Mouse (Mus musculus): ENCODE measurements at regions not wholly inside any gene's neighbourhood (a gene's known extent, or its start where the extent isn't known, plus 50 kb on each side); places are given as distances from the start of the nearest gene placed in this dataset.

DNA sequence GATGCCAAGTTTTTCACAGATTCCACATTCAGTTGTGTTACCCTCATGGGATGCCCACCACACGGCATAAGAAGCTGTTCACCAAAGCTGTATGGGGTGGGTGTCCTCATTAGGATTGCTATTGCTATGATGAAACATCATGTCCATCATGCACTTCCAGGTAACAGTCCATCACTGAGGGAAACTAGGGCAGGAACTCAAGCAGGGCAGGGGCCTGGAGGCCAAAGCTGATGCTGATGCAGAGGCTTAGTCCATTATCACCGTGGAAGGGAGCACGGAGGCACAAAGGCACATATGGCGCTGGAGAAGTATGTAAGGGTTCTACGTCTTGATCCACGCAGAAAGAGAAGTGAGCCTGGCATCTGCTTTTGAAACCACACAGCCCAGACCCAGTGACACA is 97.4 kb upstream of the Jade1 start:
- Histone ChIP-seq H3K4me3 (ENCODE audit: insufficient read depth, poor library complexity, severe bottlenecking) (no peak overlapping the region), H3K79me2 (ENCODE audit: control insufficient read depth, insufficient read depth) (no peaks in the 10 kb centered on the region), H3K79me3 (ENCODE audit: low read depth) (no peaks in the 10 kb centered on the region), H3ac (ENCODE audit: control insufficient read depth, insufficient read length, low read depth) (no peak overlapping the region), H3K36me3 (ENCODE audit: control insufficient read depth, insufficient read depth) (no peaks in the 10 kb centered on the region), H3K27me3 (ENCODE audit: control insufficient read depth, insufficient read depth, insufficient read length) (no peaks in the 10 kb centered on the region)
- TF ChIP-seq MYOG (IDR thresholded peaks at IDR 0.05; ENCODE audit: control insufficient read depth, extremely low read depth, insufficient read length) = no peak
- TF ChIP-seq MAX (IDR thresholded peaks at IDR 0.05) = no peak
- no peak for TF ChIP-seq CTCF (IDR thresholded peaks at IDR 0.05; ENCODE audit: control insufficient read depth, insufficient read depth, insufficient read length)
- TF ChIP-seq USF1 (IDR thresholded peaks at IDR 0.05; ENCODE audit: low read depth) = no peak
- TF ChIP-seq MYOD1 (IDR thresholded peaks at IDR 0.05; ENCODE audit: control insufficient read depth, insufficient read length, low read depth) = no peak
- TF ChIP-seq FOSL1 (IDR thresholded peaks at IDR 0.05; ENCODE audit: insufficient read depth, low read length, poor library complexity, severe bottlenecking) = no peak
- no peak for TF ChIP-seq CEBPB (IDR thresholded peaks at IDR 0.05; ENCODE audit: low read depth)

DNA sequence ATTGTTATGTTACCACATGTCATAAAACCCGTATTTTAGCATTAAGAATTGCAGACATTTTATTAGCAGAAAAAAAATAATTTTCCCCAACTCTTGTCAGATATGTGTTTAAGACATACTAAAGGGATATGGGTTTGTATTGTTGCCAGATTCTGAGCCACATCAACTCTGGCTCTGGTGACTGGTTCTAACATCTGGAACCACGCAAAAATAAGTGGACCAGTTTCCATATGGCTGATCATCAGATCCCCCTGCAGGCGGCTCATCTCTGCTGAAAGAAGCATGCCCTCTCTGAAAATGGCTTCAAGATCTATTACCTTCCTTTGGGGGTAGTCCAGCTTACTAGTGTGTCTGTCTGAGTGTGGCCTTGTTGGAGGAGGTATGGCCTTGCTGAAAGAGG is 102.0 kb upstream of the Jade1 start:
- Histone ChIP-seq H3ac (ENCODE audit: control insufficient read depth, insufficient read length, low read depth) (no peak overlapping the region), H3K79me3 (ENCODE audit: low read depth) (no peaks in the 10 kb centered on the region), H3K79me2 (ENCODE audit: control insufficient read depth, insufficient read depth) (no peaks in the 10 kb centered on the region), H3K36me3 (ENCODE audit: control insufficient read depth, insufficient read depth) (no peaks in the 10 kb centered on the region), H3K27me3 (ENCODE audit: control insufficient read depth, insufficient read depth, insufficient read length) (no peaks in the 10 kb centered on the region), H3K4me3 (ENCODE audit: insufficient read depth, poor library complexity, severe bottlenecking) (no peak overlapping the region)
- TF ChIP-seq CTCF (IDR thresholded peaks at IDR 0.05; ENCODE audit: control insufficient read depth, insufficient read depth, insufficient read length) (no peak), MYOG (IDR thresholded peaks at IDR 0.05; ENCODE audit: control insufficient read depth, extremely low read depth, insufficient read length) (no peak)

DNA sequence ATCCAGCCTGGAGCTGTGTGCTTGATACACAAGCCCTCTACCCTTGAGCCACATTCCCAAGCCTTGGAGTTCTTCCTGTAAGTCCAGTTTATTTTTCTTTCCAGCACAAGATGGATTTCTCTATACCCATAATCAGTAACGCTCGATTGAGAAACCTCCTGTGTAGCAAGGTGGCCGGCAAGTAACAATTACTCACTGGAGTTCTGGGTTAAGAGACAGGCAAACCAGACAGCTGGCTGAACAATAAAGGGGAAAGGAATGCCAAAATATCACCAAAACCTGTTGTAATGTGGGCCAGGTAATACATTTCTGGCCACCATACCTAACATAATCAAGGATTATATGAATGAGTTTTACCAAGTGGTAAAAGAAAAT is 102.8 kb upstream of the Jade1 start:
- Histone ChIP-seq H3K27me3 (ENCODE audit: control insufficient read depth, insufficient read depth, insufficient read length) (no peaks in the 10 kb centered on the region), H3K79me3 (ENCODE audit: low read depth) (no peaks in the 10 kb centered on the region), H3K4me3 (ENCODE audit: insufficient read depth, poor library complexity, severe bottlenecking) (no peak overlapping the region), H3K36me3 (ENCODE audit: control insufficient read depth, insufficient read depth) (no peaks in the 10 kb centered on the region), H3ac (ENCODE audit: control insufficient read depth, insufficient read length, low read depth) (no peak overlapping the region), H3K79me2 (ENCODE audit: control insufficient read depth, insufficient read depth) (no peaks in the 10 kb centered on the region)
- TF ChIP-seq MAX (IDR thresholded peaks at IDR 0.05) (no peak), MYOD1 (IDR thresholded peaks at IDR 0.05; ENCODE audit: control insufficient read depth, insufficient read length, low read depth) (no peak), CEBPB (IDR thresholded peaks at IDR 0.05; ENCODE audit: low read depth) (no peak), MYOG (IDR thresholded peaks at IDR 0.05; ENCODE audit: control insufficient read depth, extremely low read depth, insufficient read length) (no peak), USF1 (IDR thresholded peaks at IDR 0.05; ENCODE audit: low read depth) (no peak), CTCF (IDR thresholded peaks at IDR 0.05; ENCODE audit: control insufficient read depth, insufficient read depth, insufficient read length) (no peak), FOSL1 (IDR thresholded peaks at IDR 0.05; ENCODE audit: insufficient read depth, low read length, poor library complexity, severe bottlenecking) (no peak)

DNA sequence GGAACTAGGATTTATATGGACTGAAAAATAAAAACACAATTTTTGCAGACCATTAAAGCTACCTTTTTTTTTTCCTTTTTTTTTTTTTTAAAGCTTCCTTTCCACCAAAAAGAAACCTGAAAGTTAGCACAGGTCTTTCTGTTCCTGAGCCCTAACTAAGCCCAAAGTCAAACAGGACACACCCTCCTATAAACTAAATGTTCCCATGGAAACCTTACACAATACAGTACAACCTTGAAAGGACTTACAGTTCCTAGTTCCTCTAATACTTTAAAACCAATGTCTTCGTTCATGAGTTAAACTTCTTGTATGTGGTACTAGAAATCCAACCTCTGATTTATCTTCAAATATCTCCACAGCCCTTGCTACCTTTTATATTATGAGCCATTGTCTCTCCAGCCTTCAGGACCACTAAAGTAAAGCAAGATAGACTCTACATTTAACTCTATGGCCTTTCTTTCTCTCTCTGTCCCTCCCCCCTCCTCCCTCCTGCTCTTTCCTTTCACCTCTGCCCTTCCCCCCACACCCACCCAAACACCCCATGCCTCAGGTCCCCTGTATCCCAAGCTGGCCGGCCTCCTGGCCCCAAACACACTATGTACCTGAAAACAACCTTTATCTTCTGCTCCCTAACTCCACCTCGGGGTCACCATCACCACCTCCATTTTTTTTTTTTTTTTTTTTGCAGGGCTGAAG is 103.4 kb upstream of the Jade1 start:
- H3ac ChIP-seq (ENCODE audit: control insufficient read depth, insufficient read length, low read depth) = no peak overlapping the region
- H3K79me2 ChIP-seq (ENCODE audit: control insufficient read depth, insufficient read depth) = no peaks in the 10 kb centered on the region
- no peaks in the 10 kb centered on the region for H3K36me3 ChIP-seq (ENCODE audit: control insufficient read depth, insufficient read depth)
- H3K79me3 ChIP-seq (ENCODE audit: low read depth) = no peaks in the 10 kb centered on the region
- H3K27me3 ChIP-seq (ENCODE audit: control insufficient read depth, insufficient read depth, insufficient read length) = no peaks in the 10 kb centered on the region
- no peak for TF ChIP-seq USF1 (IDR thresholded peaks at IDR 0.05; ENCODE audit: low read depth)
- TF ChIP-seq MAX (IDR thresholded peaks at IDR 0.05) = no peak
- TF ChIP-seq FOSL1 (IDR thresholded peaks at IDR 0.05; ENCODE audit: insufficient read depth, low read length, poor library complexity, severe bottlenecking) = no peak
- TF ChIP-seq CEBPB (IDR thresholded peaks at IDR 0.05; ENCODE audit: low read depth) = no peak
- TF ChIP-seq CTCF (IDR thresholded peaks at IDR 0.05; ENCODE audit: control insufficient read depth, insufficient read depth, insufficient read length) = no peak
- H3K4me3 ChIP-seq (ENCODE audit: insufficient read depth, poor library complexity, severe bottlenecking) = no peak overlapping the region

DNA sequence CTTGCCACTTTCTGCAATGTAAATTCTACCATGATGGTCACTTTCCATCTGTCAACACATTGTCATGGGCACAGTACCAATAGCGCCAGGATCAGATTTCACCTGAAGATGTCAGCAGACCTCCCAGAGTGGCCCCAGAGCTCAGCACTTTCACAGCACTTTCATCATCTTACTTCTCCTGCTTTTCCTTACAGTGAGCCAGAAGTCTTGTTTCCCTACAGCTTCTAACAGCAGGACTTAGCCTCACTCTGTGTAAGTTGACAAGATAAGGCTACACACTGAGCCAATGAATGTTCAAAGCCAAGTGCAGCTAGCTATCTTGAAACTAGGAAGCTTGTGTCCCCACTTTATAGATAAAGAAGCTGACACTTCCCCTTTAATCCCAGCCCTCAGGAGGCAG is 104.8 kb upstream of the Jade1 start:
- H3K36me3 ChIP-seq (ENCODE audit: control insufficient read depth, insufficient read depth) = no peaks in the 10 kb centered on the region
- H3ac ChIP-seq (ENCODE audit: control insufficient read depth, insufficient read length, low read depth) = no peak overlapping the region
- H3K4me3 ChIP-seq (ENCODE audit: insufficient read depth, poor library complexity, severe bottlenecking) = no peak overlapping the region
- no peaks in the 10 kb centered on the region for H3K79me3 ChIP-seq (ENCODE audit: low read depth)
- no peaks in the 10 kb centered on the region for H3K79me2 ChIP-seq (ENCODE audit: control insufficient read depth, insufficient read depth)
- no peaks in the 10 kb centered on the region for H3K27me3 ChIP-seq (ENCODE audit: control insufficient read depth, insufficient read depth, insufficient read length)
- TF ChIP-seq MYOD1 (IDR thresholded peaks at IDR 0.05; ENCODE audit: control insufficient read depth, insufficient read length, low read depth) = no peak
- TF ChIP-seq CEBPB (IDR thresholded peaks at IDR 0.05; ENCODE audit: low read depth) = no peak

DNA sequence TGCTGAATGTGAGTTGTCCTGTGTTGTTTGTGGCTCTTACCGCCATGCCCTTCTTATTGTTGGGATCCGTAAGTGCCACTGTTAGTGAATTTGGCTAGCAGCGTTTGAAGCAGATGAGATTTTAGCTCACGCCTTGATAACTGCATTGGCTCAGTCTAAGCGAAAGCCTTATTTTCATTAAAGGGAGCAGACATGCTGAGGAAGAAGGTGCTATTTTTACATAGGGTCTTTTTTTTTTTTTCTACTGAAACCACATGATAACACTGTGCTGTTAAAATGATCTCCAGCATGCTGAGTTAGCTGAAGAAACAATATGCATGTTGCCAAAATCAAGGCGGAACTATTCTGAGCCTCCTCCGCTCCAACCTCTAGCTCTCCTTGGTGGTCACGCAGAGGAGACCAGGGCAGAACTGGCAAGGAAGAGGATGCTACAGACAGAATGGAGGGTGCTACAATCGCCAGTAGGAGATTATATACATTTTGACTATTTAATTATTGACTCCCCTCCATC is 111.2 kb upstream of the Jade1 start:
- Histone ChIP-seq H3ac (ENCODE audit: control insufficient read depth, insufficient read length, low read depth) (no peak overlapping the region), H3K4me3 (ENCODE audit: insufficient read depth, poor library complexity, severe bottlenecking) (no peak overlapping the region), H3K79me2 (ENCODE audit: control insufficient read depth, insufficient read depth) (no peaks in the 10 kb centered on the region), H3K36me3 (ENCODE audit: control insufficient read depth, insufficient read depth) (no peaks in the 10 kb centered on the region), H3K79me3 (ENCODE audit: low read depth) (no peaks in the 10 kb centered on the region), H3K27me3 (ENCODE audit: control insufficient read depth, insufficient read depth, insufficient read length) (no peaks in the 10 kb centered on the region)
- no peak for TF ChIP-seq FOSL1 (IDR thresholded peaks at IDR 0.05; ENCODE audit: insufficient read depth, low read length, poor library complexity, severe bottlenecking)
- no peak for TF ChIP-seq MYOD1 (IDR thresholded peaks at IDR 0.05; ENCODE audit: control insufficient read depth, insufficient read length, low read depth)
- TF ChIP-seq MAX (IDR thresholded peaks at IDR 0.05) = no peak
- TF ChIP-seq MYOG (IDR thresholded peaks at IDR 0.05; ENCODE audit: control insufficient read depth, extremely low read depth, insufficient read length) = no peak
- no peak for TF ChIP-seq USF1 (IDR thresholded peaks at IDR 0.05; ENCODE audit: low read depth)
- TF ChIP-seq CEBPB (IDR thresholded peaks at IDR 0.05; ENCODE audit: low read depth) = no peak
- no peak for TF ChIP-seq CTCF (IDR thresholded peaks at IDR 0.05; ENCODE audit: control insufficient read depth, insufficient read depth, insufficient read length)

Data from C2C12 (cell line).